Mouse (Mus musculus): ENCODE data around the gene Maff. TPM values are rescaled to one million over a fixed set of nuclear protein-coding genes. Genes with fewer than 3 reads are reported as not detected.

Maff gene
- polyA plus RNA-seq, 1 experiment from 2014 or later: 6.4 TPM

DNA sequence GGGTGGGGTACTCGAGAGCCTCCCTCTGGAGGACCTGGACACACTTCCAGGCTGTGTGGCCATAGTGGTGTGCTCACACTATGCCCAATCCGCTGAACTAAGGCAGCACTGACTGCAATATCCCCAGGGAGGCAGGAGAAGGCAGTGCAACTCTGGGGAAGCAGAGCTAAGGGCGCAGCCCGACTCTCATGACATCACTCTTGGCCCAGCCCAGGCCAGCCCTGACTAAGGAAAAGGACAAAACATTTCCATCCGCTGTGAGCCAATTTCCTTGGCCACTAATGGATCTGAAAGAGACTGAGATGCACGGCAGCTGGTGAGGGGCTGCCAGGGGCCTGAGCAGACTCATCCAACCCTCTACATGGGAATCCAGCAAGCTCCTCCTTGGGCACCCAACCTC, 31.3 kb downstream of the Maff start:
- H3K9ac ChIP-seq (ENCODE audit: low read length): no peak overlapping the region
- DNase-seq (ENCODE audit: low spot score) (no peak), ATAC-seq (replicated peaks; ENCODE audit: low FRiP score, low TSS enrichment, low read depth) (no peak)
- 85% methylated on average over 6 of the region's 6 CpGs for WGBS
- no peak overlapping the region for H3K27ac ChIP-seq (ENCODE audit: low read depth)
- H3K36me3 ChIP-seq (ENCODE audit: control insufficient read depth, insufficient read depth, low read length): peaks cover 57% of the 10 kb centered on the region
- H3K4me3 ChIP-seq (ENCODE audit: low read depth, low read length): no peak overlapping the region
- no peaks in the 10 kb centered on the region for H3K9me3 ChIP-seq (ENCODE audit: control insufficient read depth, low read length)
- no peaks in the 10 kb centered on the region for H3K4me1 ChIP-seq (replicated peaks; ENCODE audit: control insufficient read depth, insufficient read depth, low read length)
- no peak overlapping the region for H3K4me2 ChIP-seq (ENCODE audit: low read length)
- no peaks in the 10 kb centered on the region for H3K27me3 ChIP-seq (replicated peaks; ENCODE audit: control insufficient read depth, insufficient read depth, low read length)

GRCm38 (mm10) chr15:79378608-79379007, 32.2 kb downstream of the Maff start:
- no peak overlapping the region for H3K4me3 ChIP-seq (ENCODE audit: low read depth, low read length)
- no peak for DNase-seq (ENCODE audit: low spot score)
- H3K4me1 ChIP-seq (replicated peaks; ENCODE audit: control insufficient read depth, insufficient read depth, low read length): no peaks in the 10 kb centered on the region
- H3K4me2 ChIP-seq (ENCODE audit: low read length): no peak overlapping the region
- no peak overlapping the region for H3K9ac ChIP-seq (ENCODE audit: low read length)
- H3K27ac ChIP-seq (ENCODE audit: low read depth): no peak overlapping the region
- H3K36me3 ChIP-seq (ENCODE audit: control insufficient read depth, insufficient read depth, low read length): peaks cover 48% of the 10 kb centered on the region
- ATAC-seq (replicated peaks; ENCODE audit: low FRiP score, low TSS enrichment, low read depth): no peak
- H3K9me3 ChIP-seq (ENCODE audit: control insufficient read depth, low read length): no peaks in the 10 kb centered on the region
- 97% methylated on average over 10 of the region's 10 CpGs for WGBS
- H3K27me3 ChIP-seq (replicated peaks; ENCODE audit: control insufficient read depth, insufficient read depth, low read length): no peaks in the 10 kb centered on the region

- H3K36me3 ChIP-seq (ENCODE audit: control insufficient read depth, insufficient read depth, low read length): peaks cover 41% of the 10 kb centered on the region
- no peaks in the 10 kb centered on the region for H3K27me3 ChIP-seq (replicated peaks; ENCODE audit: control insufficient read depth, insufficient read depth, low read length)
- H3K4me2 ChIP-seq (ENCODE audit: low read length): no peak overlapping the region
- no peak overlapping the region for H3K9ac ChIP-seq (ENCODE audit: low read length)
- H3K9me3 ChIP-seq (ENCODE audit: control insufficient read depth, low read length): no peaks in the 10 kb centered on the region
- ATAC-seq (replicated peaks; ENCODE audit: low FRiP score, low TSS enrichment, low read depth) (no peak), DNase-seq (ENCODE audit: low spot score) (no peak)
- no peak overlapping the region for H3K27ac ChIP-seq (ENCODE audit: low read depth)
- H3K4me1 ChIP-seq (replicated peaks; ENCODE audit: control insufficient read depth, insufficient read depth, low read length): no peaks in the 10 kb centered on the region
- WGBS: 95% methylated on average over 7 of the region's 7 CpGs
- H3K4me3 ChIP-seq (ENCODE audit: low read depth, low read length): no peak overlapping the region
These were observed 33.2 kb downstream of the Maff start for GRCm38 (mm10) chr15:79379658-79380057.

DNA sequence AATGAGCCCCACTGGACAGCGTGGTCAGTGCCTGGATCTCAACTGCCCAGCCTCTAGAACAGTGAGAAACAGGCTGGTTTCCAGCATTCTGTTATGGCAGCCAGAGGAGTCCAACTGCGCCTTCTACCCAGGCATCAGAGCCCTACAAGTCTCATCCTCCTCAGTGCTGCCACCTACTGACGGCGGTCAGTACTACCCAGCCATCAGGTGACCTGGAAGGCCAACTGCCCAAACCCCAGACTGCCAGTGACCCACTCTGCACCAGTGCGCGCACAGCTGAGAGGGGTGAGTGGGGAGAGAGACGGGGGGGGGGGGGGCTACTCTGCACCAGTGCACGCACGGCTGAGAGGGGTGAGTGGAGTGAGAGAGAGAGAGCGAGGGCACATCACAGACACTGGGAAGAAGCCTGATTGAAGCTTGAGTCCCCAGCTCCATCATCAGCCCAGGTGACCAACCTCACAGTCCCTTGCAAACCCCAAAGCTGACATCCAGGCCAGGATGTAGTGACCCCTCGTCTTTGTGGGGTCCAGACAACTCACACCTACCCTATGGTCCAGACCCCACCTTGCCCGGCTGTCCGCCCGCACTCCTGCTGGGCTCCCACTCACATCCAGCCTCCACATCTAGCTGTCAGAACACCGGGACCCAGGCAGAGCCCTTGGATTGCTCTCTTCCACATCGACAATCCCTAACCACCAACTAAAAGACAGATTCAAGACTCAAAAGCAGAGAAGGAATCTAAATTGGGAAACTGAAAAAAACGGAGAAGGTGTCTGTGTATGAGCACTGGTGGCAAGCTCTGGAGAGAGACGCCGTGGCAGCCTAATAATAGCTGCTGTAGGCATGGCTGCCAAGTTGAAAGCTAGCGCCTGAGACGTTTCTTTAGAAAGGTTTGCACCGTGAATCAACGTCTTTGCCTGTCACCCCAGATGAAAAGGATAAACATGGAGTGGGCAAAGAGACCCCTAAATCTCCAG, 34.3 kb downstream of the Maff start:
- Histone ChIP-seq H3K9ac (ENCODE audit: low read length) (no peak overlapping the region), H3K27me3 (replicated peaks; ENCODE audit: control insufficient read depth, insufficient read depth, low read length) (no peaks in the 10 kb centered on the region), H3K4me2 (ENCODE audit: low read length) (no peak overlapping the region), H3K36me3 (ENCODE audit: control insufficient read depth, insufficient read depth, low read length) (peaks cover 31% of the 10 kb centered on the region), H3K4me3 (ENCODE audit: low read depth, low read length) (no peak overlapping the region), H3K27ac (ENCODE audit: low read depth) (no peak overlapping the region), H3K4me1 (replicated peaks; ENCODE audit: control insufficient read depth, insufficient read depth, low read length) (no peaks in the 10 kb centered on the region), H3K9me3 (ENCODE audit: control insufficient read depth, low read length) (no peaks in the 10 kb centered on the region)
- peak; percentile 92 for DNase-seq (ENCODE audit: low spot score)
- ATAC-seq (replicated peaks; ENCODE audit: low FRiP score, low TSS enrichment, low read depth): peak; percentile 56
- 55% methylated on average over 20 of the region's 23 CpGs for WGBS

- Histone ChIP-seq H3K4me3 (ENCODE audit: low read depth, low read length) (no peak overlapping the region), H3K36me3 (ENCODE audit: control insufficient read depth, insufficient read depth, low read length) (peaks cover 27% of the 10 kb centered on the region), H3K27ac (ENCODE audit: low read depth) (no peak overlapping the region), H3K9me3 (ENCODE audit: control insufficient read depth, low read length) (no peaks in the 10 kb centered on the region), H3K4me1 (replicated peaks; ENCODE audit: control insufficient read depth, insufficient read depth, low read length) (no peaks in the 10 kb centered on the region), H3K27me3 (replicated peaks; ENCODE audit: control insufficient read depth, insufficient read depth, low read length) (no peaks in the 10 kb centered on the region), H3K9ac (ENCODE audit: low read length) (no peak overlapping the region), H3K4me2 (ENCODE audit: low read length) (no peak overlapping the region)
- DNase-seq (ENCODE audit: low spot score) (no peak), ATAC-seq (replicated peaks; ENCODE audit: low FRiP score, low TSS enrichment, low read depth) (no peak)
- 84% methylated on average over 9 of the region's 9 CpGs for WGBS
These were observed 35.2 kb downstream of the Maff start for GRCm38 (mm10) chr15:79381644-79382043.

DNA sequence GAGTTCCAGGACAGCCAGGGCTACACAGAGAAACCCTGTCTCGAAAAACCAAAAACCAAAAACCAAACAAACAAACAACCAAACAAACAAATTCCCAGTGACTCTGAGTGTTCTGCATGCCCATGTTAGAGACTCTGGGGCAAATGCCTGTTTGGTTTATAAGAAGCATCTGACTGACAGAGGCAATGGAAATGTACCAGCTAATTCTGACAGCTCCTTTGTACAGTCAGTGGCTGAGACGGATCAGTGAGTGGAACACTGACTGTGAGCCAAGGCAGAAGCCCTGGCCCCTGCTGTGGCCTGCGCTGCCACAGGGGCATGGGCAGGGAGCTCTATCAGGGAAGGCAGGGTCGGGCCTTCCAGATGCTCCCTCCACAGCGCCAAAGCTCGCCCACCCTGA, 40.7 kb downstream of the Maff start:
- no peak overlapping the region for H3K4me2 ChIP-seq (ENCODE audit: low read length)
- DNase-seq (ENCODE audit: low spot score): no peak
- peaks cover 27% of the 10 kb centered on the region for H3K4me1 ChIP-seq (replicated peaks; ENCODE audit: control insufficient read depth, insufficient read depth, low read length)
- H3K9ac ChIP-seq (ENCODE audit: low read length): no peak overlapping the region
- ATAC-seq (replicated peaks; ENCODE audit: low FRiP score, low TSS enrichment, low read depth): no peak
- H3K27me3 ChIP-seq (replicated peaks; ENCODE audit: control insufficient read depth, insufficient read depth, low read length): no peaks in the 10 kb centered on the region
- H3K4me3 ChIP-seq (ENCODE audit: low read depth, low read length): no peak overlapping the region
- 0 out of 2 replicates have a peak, but pooled peaks cover 8% of the 10 kb centered on the region for H3K36me3 ChIP-seq (ENCODE audit: control insufficient read depth, insufficient read depth, low read length)
- no peak overlapping the region for H3K27ac ChIP-seq (ENCODE audit: low read depth)
- WGBS: 78% methylated on average over 6 of the region's 6 CpGs
- no peaks in the 10 kb centered on the region for H3K9me3 ChIP-seq (ENCODE audit: control insufficient read depth, low read length)

DNA sequence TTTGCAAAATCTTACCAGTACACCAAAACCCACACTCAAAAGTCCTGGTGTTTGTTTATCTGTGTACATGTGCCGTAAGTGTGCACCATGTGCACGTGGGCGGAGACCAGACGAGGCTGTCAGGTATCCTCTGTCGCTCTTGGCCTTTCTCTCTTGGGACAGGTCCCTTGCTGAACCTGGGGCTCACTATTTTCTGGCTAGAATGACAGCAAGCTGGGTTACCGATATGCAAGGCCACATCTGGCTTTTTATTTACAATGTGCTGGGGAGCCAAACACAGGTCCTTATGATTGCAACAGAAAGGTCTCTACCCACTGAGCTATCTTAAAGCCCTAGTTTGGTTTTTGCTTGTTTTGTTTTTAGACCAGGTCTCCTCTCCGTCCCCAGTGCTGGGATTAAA, 41.2 kb downstream of the Maff start:
- Histone ChIP-seq H3K27me3 (replicated peaks; ENCODE audit: control insufficient read depth, insufficient read depth, low read length) (no peaks in the 10 kb centered on the region), H3K4me3 (ENCODE audit: low read depth, low read length) (no peak overlapping the region), H3K4me2 (ENCODE audit: low read length) (no peak overlapping the region), H3K9me3 (ENCODE audit: control insufficient read depth, low read length) (no peaks in the 10 kb centered on the region), H3K36me3 (ENCODE audit: control insufficient read depth, insufficient read depth, low read length) (0 out of 2 replicates have a peak, but pooled peaks cover 8% of the 10 kb centered on the region), H3K4me1 (replicated peaks; ENCODE audit: control insufficient read depth, insufficient read depth, low read length) (peaks cover 27% of the 10 kb centered on the region), H3K27ac (ENCODE audit: low read depth) (no peak overlapping the region), H3K9ac (ENCODE audit: low read length) (no peak overlapping the region)
- DNase-seq (ENCODE audit: low spot score) (no peak), ATAC-seq (replicated peaks; ENCODE audit: low FRiP score, low TSS enrichment, low read depth) (no peak)
- WGBS: 78% methylated on average over 7 of the region's 7 CpGs

DNA sequence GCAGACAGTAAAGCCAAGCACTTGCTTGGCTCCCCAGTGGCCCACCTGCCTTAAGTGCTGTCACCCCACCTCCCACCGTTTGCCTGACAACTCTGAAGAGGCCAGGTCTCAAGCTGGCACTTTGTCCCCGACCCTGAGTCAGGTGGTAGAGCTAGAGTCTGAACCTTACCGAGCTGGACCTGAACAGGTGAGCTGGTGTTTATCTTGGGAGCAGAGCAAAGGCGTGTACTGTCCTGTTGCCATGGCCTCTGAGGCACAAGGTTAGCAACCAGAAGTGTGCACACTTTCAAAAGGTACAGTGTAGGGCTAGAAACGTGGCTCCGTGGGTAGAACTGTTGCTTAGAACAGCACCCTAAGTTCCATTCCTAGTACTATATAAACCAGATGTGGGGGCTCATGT, 41.8 kb downstream of the Maff start:
- Histone ChIP-seq H3K9me3 (ENCODE audit: control insufficient read depth, low read length) (no peaks in the 10 kb centered on the region), H3K9ac (ENCODE audit: low read length) (no peak overlapping the region), H3K36me3 (ENCODE audit: control insufficient read depth, insufficient read depth, low read length) (0 out of 2 replicates have a peak, but pooled peaks cover 8% of the 10 kb centered on the region), H3K4me2 (ENCODE audit: low read length) (no peak overlapping the region), H3K4me1 (replicated peaks; ENCODE audit: control insufficient read depth, insufficient read depth, low read length) (peaks cover 27% of the 10 kb centered on the region), H3K27me3 (replicated peaks; ENCODE audit: control insufficient read depth, insufficient read depth, low read length) (no peaks in the 10 kb centered on the region), H3K4me3 (ENCODE audit: low read depth, low read length) (no peak overlapping the region; the same call in 1 of the 2 replicates), H3K27ac (ENCODE audit: low read depth) (no peak overlapping the region)
- WGBS: 61% methylated on average over 6 of the region's 6 CpGs
- DNase-seq (ENCODE audit: low spot score): no peak
- ATAC-seq (replicated peaks; ENCODE audit: low FRiP score, low TSS enrichment, low read depth): no peak

- Histone ChIP-seq H3K27ac (ENCODE audit: low read depth) (no peak overlapping the region), H3K4me1 (replicated peaks; ENCODE audit: control insufficient read depth, insufficient read depth, low read length) (peaks cover 36% of the 10 kb centered on the region), H3K9me3 (ENCODE audit: control insufficient read depth, low read length) (no peaks in the 10 kb centered on the region), H3K27me3 (replicated peaks; ENCODE audit: control insufficient read depth, insufficient read depth, low read length) (no peaks in the 10 kb centered on the region), H3K4me2 (ENCODE audit: low read length) (no peak overlapping the region), H3K4me3 (ENCODE audit: low read depth, low read length) (no peak overlapping the region), H3K36me3 (ENCODE audit: control insufficient read depth, insufficient read depth, low read length) (0 out of 2 replicates have a peak, but pooled peaks cover 5% of the 10 kb centered on the region), H3K9ac (ENCODE audit: low read length) (no peak overlapping the region)
- WGBS: 79% methylated on average over 6 of the region's 6 CpGs
- ATAC-seq (replicated peaks; ENCODE audit: low FRiP score, low TSS enrichment, low read depth) (no peak), DNase-seq (ENCODE audit: low spot score) (no peak)
These were observed 44.0 kb downstream of the Maff start for GRCm38 (mm10) chr15:79390434-79390833.
